Mouse (Mus musculus) heart, adult 2 months (tissue): Measurements from ENCODE around the gene Sf3a3.

Experiments used
- CTCF ChIP-seq: fragments of 200-600 bp; IDR thresholded peaks from 2 replicates; pipeline ENCODE4 v1.8.1; 2022; ENCODE audit warnings: antibody characterized with exemption, mild to moderate bottlenecking, moderate library complexity
- EP300 ChIP-seq: fragments of 200-500 bp; IDR thresholded peaks from 2 replicates; pipeline ENCODE4 v1.6.1; 2011; ENCODE audit warnings: low read depth, low read length, control low read depth; ENCODE audit not compliant: insufficient read depth
- POLR2A ChIP-seq: fragments of 200-500 bp; IDR thresholded peaks from 2 replicates; pipeline ENCODE4 v1.6.1; 2011; ENCODE audit warnings: mild to moderate bottlenecking, low read depth, low read length, control low read depth; ENCODE audit not compliant: insufficient read depth

DNA sequence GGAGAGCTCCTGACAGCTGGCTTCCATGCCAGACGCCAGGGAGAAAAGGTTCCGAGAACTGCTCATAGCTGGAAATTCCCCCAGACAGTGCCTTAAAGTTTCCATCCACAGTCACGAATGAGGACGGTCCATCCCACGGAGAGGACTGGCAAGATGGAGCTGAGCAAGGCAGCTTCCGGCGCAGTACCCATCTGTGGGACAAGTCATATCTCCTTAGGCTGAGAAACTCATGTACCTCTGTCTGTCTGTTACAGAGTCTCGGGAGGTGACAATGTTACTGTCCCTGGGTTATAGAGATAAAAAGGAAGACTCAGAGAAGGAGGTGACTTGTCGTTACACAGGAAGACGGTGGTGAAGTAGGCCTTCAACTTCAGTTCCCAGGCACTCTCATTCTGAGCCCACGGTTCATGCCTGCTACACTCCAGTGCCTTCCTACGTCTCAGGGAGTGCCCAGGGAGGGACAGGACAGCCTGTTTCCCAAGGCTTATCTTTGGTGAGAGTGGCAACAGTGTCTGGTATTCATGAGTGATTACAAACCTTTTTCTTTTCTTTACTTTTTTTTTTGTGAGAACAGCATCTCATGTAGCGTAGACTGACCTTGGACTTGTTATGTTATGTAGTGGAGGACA lies 54.5 kb downstream of the Sf3a3 start:
- TF ChIP-seq CTCF (no peak), POLR2A (no peak), EP300 (no peak)
